Mouse (Mus musculus): ENCODE measurements at regions not wholly inside any gene's neighbourhood (a gene's known extent, or its start where the extent isn't known, plus 50 kb on each side); places are given as distances from the start of the nearest gene placed in this dataset.

- TF ChIP-seq CTCF (IDR thresholded peaks at IDR 0.05; ENCODE audit: borderline replicate concordance, extremely low read depth, insufficient read depth, insufficient read length): peak; percentile 37; the same call in 1 of the 2 replicates
- TF ChIP-seq POLR2A (IDR thresholded peaks at IDR 0.05; ENCODE audit: borderline replicate concordance, extremely low read depth, insufficient read depth, insufficient read length, poor library complexity, severe bottlenecking): no peak
These were observed 1033.4 kb downstream of the Rpia start for GRCm38 (mm10) chr6:69758618-69759017.
